Mouse (Mus musculus) liver, adult 2 months (tissue): ENCODE results near the gene Gpsm3.

Experiments used
- CTCF ChIP-seq: fragments of 200-500 bp; IDR thresholded peaks from 2 replicates; pipeline ENCODE4 v1.5.1; 2011; ENCODE audit warnings: low read depth, low read length, control low read depth
- POLR2A ChIP-seq: fragments of 200-500 bp; IDR thresholded peaks from 2 replicates; pipeline ENCODE4 v1.6.1; 2011; ENCODE audit warnings: low read length, control low read depth; ENCODE audit not compliant: insufficient read depth; ENCODE audit errors: extremely low read depth

- TF ChIP-seq POLR2A (no peak), CTCF (no peak)
Observed at GRCm38 (mm10) chr17:34563354-34563753, 26.3 kb upstream of the Gpsm3 start.
